Mouse (Mus musculus) heart, postnatal 0 days (tissue): ENCODE results near the gene Sptlc2.

Source experiments
- CTCF ChIP-seq: IDR thresholded peaks from 2 replicates; pipeline ENCODE4 v1.5.1; 2016; ENCODE audit warnings: antibody characterized with exemption, control low read depth, low read depth
- EP300 ChIP-seq: IDR thresholded peaks from 2 replicates; pipeline ENCODE4 v1.6.1; 2016; ENCODE audit warnings: antibody characterized with exemption, low read depth

DNA sequence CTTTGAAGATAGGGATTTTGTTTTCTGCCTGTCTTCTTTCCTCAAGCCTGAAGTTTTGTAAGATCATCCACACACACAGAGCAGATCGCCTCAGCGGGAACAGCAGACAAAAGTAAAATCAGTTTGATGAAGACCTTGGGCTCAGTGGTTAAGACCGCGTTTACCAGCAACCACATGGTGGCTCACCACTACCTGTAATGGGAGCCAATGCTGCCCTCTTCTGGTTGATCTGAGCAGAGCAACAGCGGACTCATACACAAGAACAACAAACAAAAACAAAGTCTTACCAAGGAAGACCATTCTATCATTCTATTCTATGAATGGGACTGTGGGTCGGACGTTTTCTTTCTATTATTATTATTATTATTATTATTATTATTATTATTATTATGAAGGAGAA is 28.5 kb upstream of the Sptlc2 start:
- TF ChIP-seq CTCF (peak; percentile 89), EP300 (no peak)
